Mouse (Mus musculus) T-helper 1 cell (primary cell): Measurements from ENCODE around the gene Gm17364.
"Not testable (repeated sequence)": the region's sequence is repeated elsewhere in the genome, so short reads cannot be mapped to it uniquely, and the experiment has no call there.

Source experiments
- in situ Hi-C: fragments of 300-600 bp; cut with MboI, MseI; formaldehyde crosslinking; loops from one replicate; pipeline ENCODE4 v1.15.1; 2025; ENCODE audit warnings: high pct_unique_total_duplicates

Gm17364 gene

DNA sequence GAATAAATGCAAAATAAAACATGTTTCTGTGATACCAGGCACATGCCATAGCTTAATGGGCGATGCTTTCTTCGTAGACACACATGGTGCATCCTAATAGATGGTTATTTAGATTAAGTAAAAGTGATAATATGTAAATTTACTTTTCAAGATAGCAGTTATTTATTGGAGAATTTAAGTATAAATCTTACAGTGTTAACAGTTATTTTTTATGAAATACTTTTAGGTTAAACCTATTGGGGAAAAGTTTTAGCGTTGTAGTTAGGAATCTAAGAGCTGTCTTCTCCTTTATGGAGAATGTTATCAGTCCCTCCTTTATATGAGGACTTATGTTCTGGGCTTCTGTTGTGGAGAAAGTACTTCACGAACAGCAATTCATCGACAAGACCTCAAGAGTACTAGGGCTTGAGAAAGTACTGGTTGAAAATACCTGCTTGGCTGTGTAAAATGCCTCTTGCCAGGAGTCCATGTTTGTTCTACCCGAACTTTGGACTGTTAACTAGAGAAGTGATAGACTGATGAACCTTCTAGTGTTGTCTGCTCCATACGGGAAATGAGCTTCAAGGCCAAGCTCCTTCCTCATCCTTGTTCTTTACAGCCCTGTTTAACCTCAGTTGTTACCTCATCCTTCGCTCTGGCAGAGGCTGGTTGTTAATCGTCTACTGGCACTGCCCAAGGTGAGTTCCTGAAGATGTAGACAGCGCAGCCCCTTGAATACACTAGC is at the start of gene Gm17364:
Gene Gm17364 (minus strand): TSS at position 51 of the 724 bp plus-strand sequence.
- in situ Hi-C loops: no loop called here

DNA sequence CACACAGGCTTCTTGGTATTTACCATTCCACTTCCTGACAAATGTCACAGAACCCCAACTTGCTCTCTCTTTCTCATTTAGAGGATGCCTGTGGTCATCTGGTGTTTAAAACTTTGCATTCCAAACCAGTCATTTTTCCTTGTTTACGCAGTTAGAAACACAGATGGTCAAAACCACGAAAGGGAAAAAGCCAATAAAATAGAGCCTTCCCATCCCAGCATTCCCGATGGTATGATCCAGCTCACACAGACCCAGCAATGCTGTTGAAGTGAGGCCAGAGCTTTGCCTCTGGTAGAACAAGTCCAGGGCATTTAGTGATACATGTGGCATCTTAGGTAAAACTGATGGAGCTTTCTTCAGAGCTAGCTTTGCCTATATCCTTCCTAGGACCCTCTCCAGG is 47.7 kb upstream of the Gm17364 start:
- in situ Hi-C loops: no loop called here

DNA sequence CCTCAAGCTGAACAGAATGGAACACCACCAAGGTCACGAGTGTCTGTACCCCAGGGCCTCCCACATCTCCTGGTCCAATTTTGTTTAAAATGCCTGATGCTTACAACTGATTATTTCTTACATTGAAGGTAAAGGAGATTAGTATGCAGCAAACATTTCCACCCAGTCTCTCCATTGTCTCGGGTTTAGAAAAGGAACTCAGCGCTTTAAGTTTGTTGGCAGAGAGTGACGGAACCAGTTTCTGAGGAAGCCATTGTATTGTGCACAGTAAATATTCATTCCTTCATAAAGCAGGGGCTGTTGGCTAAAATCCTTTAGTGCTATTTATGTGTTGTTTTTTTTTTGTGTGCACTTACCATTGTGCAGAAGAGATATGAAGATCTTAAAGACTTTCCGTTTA is 47.0 kb upstream of the Gm17364 start:
- in situ Hi-C loops: no loop called here

DNA sequence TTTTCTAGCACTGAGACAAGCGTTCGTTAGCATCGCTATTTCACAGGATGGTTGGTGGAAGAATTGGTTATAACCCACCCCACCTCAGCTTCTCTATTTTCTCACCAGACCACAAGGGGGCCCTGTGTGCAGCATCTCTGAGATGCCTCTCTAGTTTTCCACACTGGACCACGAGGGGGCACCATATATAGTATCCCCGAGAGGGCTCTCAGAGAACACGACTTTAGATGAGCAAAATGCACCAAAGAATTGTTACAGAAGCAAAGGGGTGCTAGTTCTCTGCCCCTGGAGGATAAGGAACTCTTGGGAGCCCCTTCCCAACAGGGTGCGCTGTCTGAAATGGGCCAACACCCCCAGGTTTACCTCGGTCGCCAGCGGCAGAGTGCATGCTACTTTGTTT is 28.9 kb upstream of the Gm17364 start:
- in situ Hi-C loops: loop anchor here (5.0 kb wide), 1 partner anchor 265 kb away; no protein-coding TSS in a partner anchor

DNA sequence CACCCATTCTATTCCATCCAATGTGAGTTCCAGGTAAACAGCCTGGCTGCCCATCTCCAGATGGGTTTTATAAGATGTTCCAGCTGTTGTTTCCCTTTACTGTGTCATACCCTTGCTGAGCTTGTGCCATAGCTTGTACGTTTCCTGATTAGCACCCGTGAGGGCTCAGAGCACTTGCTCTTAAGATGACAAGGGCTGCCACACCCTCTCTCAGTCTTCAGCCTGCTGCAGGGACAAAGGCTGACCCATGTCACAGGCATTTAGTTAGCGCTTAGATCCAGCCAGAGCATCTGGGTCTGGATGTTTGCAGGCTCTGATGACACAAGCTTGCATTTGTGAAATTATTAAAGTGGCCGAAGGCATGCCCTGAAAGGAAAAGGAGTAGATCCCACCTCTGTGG is 26.3 kb upstream of the Gm17364 start:
- in situ Hi-C loops: loop anchor here (5.0 kb wide), 1 partner anchor 267 kb away; no protein-coding TSS in a partner anchor

DNA sequence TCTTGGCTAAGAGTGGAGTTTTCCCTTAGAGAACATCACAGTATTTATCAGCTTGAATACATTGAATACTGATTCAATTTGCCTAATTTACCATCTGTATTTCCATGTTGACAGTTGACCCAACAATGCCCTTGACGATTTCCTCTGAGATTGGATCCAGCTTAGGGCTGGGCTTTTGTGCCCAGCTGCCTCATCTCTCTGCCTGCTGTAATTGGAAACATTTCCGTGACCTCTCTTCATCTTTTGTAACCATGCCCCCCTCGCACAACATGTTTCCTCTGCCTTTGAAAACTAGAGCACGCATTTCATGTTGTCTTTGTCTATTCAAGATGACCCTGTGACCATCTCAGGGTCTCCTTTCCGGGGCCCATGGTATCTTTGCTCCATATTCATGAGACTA is 25.2 kb upstream of the Gm17364 start:
- in situ Hi-C loops: no loop called here

DNA sequence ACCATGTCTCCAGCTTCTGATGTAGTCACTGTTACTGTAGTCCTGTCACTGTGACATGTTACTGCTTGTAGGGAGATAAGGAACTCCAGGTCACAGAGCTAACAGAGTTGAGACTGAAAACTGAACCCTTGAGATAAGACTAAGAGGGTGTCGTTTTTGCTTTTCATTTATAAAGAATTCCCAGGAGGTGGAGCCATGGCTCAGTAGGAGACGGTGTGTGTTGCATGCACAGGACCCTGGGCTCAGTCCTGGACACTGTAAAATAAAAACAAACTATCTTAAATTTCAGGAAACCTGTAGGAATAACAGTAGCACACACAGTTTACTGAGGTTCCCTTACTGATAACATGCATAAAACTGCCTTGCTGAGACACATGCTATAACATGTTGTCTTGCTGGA is 24.8 kb upstream of the Gm17364 start:
- in situ Hi-C loops: no loop called here

DNA sequence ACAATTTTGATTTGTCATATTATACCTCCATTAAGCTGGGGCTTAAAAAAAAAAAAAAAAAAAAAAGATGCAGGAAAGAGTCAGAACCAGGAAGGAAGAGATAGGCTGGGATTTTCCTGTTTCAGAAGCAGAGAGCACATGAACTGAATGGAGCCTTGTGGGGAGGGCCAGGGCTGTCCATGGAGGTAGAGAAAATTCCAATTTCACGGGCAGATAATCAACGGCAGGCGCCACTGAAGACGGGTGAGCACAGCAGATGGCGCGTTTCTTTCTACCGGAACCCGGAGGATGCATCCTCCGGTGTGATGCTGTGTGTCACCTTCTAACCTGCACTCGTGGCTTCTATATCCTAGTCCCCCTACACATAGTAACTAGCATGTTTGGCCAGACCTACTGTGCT is 22.6 kb upstream of the Gm17364 start:
- in situ Hi-C loops: no loop called here

DNA sequence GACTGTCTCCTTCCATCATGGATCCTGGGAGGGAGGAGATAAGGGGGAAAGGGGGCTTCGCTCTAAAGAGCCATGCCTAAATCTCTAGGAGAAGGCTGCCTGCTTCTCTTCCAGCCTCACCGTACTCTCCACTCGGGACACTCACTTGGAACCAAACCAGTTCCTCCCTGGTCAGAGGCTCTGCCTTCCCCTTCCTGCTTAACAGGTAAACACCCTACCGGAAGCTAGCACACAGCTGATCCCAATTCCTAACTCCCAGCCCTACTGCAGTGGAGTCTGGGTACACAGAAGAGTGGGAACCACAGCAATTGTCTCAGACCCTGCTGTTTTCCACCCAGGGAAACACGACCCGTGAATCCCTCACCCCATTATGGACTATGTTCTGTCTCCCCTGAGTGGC is 22.1 kb upstream of the Gm17364 start:
- in situ Hi-C loops: no loop called here

DNA sequence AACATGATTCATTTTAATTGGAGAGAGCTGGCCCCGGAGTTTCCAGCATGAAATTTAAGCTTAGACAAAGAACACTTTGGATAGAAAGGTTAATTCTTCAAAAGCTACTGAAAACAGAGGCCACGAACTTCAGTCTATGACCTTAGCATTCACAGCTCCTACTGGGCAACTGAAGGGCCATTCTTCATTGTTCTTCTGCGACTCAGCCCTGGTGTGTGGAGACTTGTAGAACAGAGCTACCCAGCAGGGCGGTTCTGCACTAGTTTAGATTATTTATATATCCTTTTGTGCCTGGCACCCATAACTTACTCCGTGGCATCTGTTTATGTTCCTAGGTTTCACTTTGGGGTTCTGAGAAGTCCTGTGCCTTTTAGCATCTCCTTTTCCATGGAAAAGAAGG is 19.8 kb upstream of the Gm17364 start:
- in situ Hi-C loops: no loop called here

DNA sequence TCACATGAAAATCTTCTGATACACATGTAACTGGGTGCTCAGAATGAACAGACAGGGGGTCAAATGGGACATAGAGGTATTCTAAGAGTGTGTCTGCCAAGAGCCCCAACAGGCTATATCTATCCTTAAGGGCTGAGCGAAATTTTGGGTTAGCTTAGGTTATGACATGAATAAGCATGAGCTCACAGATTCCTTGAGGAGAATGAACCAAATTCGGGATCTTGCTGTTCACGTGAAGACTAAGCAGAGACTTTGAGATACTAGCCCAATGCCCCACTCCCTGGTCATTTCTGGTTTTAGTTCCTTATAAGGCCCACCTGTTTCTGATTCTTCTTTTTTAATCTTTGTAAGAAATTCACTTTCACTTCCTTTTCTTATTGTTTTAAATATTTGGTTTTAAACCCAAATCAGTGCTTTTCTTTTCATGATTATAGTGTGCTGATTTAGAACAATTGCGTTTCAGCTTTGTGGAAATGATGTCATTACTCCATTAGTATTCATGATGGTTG is 17.7 kb upstream of the Gm17364 start:
- in situ Hi-C loops: no loop called here

DNA sequence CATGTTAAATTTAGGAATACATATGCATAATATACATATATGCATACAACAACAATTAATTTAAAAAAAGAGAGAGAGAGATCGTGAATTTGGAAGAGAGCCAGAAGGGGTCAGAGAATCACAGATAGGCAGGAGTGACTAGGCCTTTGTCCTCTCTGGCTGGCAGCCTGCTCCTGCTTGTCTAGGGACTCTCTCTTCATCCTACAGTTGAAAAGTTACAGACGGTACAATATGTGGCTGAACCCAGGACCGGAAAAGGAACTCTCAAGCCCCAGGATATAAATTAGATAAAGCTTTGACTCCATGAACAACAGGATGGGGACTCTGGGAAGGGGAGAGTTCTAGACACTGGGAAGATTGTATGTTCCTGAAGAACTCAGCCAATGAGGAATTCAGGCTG is 12.5 kb upstream of the Gm17364 start:
- in situ Hi-C loops: loop anchor here (10.0 kb wide), 1 partner anchor 289 kb away; no protein-coding TSS in a partner anchor

DNA sequence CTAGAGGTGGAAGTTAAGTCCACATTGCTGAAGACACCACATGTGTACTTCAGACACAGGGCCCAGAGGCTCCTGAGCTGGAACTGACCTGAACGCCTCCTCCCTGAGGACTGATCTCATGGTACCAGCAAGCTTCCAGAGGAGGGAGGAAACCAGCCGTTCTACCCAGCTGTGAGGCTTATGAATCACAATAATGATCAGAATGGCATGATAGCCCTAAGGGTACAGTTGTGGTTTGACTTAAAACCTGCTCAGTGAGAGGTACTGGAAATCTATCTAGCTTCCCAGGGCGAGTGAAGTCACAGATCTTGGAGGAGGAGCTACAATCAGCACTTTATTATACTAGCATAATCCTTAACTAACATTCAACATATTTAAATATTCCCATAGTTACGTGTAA is 11.7 kb upstream of the Gm17364 start:
- in situ Hi-C loops: loop anchor here (10.0 kb wide), 1 partner anchor 289 kb away; no protein-coding TSS in a partner anchor

DNA sequence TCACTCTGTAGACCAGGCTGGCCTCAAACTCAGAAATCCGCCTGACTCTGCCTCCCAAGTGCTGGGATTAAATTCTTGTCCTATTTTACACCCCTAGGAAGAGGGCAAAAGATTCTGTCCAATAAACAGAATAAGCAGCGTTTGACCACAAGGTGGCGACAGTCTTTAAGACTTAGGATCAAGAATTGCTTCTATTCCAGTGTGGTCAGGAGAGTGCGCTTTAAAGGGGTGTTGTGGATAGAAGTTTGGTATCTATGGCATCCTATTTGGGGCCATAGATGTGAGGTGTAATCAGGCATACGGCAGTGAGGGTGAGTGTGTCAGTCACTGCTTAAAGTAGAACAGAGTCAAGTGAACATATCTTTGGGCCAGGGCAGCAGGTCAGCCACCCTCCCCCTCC is 9.5 kb upstream of the Gm17364 start:
- in situ Hi-C loops: loop anchor here (5.0 to 10.0 kb wide), 2 partner anchors 292 to 354 kb away; no protein-coding TSS in a partner anchor

DNA sequence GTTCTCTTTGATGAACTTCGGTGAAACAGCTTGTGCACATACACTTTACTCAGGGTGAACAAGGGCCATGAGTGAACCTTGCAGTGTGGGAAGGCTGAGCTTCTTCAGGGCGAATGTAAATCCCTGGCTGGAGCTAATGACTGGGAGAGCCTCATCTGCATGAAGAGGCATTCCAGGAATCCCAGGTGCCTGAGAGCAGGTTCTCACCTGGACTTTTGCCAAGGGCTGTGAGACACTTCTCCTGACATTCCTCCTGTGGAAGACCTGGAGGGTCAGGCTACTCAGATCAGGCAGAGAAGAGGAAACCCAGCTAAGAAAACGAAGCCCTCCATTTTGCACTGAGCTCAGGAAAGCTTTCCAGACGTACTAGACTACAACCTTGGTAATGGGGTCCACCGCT is 6.9 kb upstream of the Gm17364 start:
- in situ Hi-C loops: loop anchor here (5.0 to 10.0 kb wide), 2 partner anchors 294 to 357 kb away; no protein-coding TSS in a partner anchor

DNA sequence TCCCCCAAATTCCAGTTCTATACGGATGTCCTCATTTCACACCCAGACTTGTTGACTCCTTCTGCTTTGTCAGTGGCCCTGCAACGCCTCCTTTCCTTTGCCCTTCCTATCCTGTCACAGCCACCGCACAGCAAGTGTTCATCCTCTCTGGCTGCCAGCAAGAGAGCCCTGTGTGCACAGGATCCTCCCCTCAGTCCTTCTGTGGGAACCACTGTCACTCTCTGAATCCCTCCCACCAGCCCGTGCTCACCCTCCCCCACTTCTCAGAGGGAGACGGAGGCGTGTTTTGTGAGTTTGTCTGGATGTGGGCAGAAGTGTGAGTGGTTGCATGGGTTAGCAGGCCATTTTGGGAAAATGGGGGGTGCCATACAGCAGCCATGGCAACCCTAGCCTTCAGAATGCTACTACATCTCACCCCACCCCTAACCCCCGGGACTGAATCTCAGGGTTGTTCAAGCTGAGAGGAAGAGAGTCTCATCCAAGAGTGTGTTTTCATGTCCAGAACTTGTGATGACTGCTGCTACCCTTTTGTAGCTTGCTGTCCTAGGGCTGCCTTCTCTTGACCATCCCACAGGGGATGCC is 5.9 kb downstream of the Gm17364 start:
- in situ Hi-C loops: no loop called here

DNA sequence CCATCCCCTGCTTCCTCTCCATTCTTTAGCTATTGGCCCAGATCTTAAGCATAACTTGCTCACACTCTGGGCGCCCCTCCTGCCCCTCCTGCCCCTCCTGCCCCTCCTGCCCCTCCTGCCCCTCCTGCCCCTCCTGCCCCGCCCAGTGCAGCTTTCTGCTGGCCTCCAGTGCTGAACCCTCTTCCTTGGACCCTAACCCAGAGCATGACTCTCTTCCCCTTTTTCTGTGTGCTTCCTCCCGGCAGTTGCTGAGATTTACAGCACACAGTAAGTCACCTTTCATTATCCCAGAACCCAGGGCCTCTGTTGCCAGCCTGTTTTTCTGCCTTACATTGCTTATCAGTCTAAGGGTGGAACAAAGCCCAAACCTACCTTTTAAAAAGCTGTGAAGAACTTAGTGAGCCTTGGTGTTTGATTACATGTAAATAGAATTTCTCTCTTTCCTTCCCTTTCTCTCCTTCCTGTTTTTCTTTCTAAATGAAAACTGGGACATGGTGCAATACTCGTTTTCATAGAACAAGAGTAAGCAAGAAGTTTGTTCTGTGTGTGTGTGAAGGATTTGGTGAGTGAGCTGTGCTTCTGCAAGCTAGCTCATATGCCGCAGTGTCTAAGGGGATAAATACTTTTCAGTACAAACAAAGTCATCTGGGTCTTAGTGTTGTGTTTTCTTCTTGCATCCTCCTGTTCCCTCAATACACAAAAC is 10.3 kb downstream of the Gm17364 start:
- in situ Hi-C loops: no loop called here

DNA sequence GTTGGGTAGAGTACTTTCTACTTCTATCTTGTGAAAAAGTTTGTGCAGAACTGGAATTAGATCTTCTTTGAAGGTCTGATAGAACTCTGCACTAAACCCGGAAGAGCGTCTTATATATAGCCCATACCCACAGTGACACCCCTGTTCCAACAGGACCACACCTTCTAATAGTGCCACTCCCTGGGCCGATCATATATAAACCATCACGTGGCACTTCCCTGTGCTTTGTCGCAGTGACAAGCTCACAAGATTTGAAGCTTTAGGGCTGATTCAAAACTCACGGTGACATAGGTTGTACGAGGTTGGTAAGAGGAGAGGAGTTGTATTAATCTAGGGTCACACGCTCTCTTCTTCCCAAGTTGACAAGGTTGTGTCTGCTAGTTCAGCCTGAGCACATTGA is 12.2 kb downstream of the Gm17364 start:
- in situ Hi-C loops: not testable (repeated sequence)

DNA sequence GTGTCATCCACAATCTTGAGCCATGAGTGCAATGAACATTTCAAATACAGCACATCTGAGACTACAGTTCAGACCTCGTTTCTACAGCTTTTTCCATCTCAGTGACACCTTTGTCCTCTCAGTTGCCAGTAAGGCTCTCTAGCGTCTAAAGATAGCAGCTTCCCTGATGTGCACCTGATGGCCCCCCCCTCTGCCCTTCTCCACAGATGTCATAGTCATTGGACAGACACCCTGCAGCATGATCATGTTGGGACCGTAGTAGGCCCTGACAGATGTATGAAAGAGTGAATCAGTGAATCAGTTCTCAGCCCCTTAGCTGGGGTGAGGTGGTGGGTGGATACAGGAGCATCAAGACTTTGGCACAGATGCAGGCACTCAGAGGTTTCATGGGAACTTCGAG is 15.9 kb downstream of the Gm17364 start:
- in situ Hi-C loops: no loop called here

DNA sequence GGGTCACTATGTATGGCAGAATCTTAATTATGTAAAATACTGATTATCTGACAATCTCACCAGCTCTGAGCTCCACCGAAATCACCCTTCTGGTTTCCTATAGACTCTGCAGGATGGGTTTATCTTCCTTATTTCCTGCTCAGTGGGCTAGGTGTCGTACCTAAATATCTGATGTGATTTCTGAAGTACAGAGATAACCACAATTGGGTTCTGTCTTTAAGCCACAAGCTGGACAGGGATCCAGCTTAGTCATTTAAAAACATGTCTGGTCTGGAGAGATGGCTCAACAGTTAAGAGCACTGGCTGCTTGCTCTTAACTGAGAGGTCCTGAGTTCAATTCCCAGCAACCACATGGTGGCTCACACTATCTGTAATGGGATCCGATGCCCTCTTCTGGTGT is 16.8 kb downstream of the Gm17364 start:
- in situ Hi-C loops: no loop called here

DNA sequence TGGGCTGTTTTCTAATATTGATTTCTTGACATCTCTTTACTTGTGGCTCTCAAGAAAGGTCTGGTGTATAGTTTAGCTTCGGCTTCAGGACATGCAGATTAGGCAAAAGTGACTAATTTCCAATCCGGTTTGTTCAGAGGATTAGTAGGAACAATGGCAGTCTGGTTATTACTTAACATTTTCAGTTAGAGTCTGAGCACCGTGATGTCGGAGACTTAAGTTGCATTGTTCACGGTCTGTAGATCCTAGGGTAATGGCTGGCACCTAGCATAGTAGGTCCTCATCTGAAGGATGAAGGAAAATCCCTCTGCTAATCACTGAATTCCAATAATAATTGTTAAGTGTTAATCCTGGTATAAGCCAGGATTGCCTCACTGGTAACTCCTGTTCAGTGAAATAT is 17.7 kb downstream of the Gm17364 start:
- in situ Hi-C loops: no loop called here

DNA sequence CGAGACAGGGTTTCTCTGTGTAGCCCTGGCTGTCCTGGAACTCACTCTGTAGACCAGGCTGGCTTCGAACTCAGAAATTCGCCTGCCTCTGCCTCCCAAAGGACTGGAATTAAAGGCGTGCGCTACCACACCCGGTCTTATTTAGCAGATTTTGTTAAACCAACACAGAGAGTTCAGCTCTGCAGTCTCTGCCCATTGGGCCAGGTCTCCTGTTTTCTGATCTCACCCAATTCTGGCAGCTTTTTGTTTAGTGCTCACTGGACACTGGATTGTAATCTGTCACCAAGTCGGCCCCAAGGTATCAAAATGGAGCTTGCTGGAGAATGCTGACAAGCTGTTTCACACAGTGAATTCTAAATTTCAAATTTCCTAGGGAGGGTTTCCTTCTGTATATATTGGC is 21.0 kb downstream of the Gm17364 start:
- in situ Hi-C loops: no loop called here
